Mouse (Mus musculus): ENCODE results near the gene Nob1. TPM values are rescaled to one million over a fixed set of nuclear protein-coding genes. Genes with fewer than 3 reads are reported as not detected.

The Nob1 gene
- polyA plus RNA-seq, 1 experiment from 2014 or later, result 81.5 TPM

- H3K9me3 ChIP-seq, result no peaks in the 10 kb centered on the region
- no peak overlapping the region for H3K4me2 ChIP-seq (replicated peaks)
- H3K9ac ChIP-seq, result no peak overlapping the region
- H3K27ac ChIP-seq, result no peak overlapping the region
- 95% methylated on average over 8 of the region's 8 CpGs for WGBS
- H3K36me3 ChIP-seq, result peaks cover 17% of the 10 kb centered on the region
- ATAC-seq (ENCODE audit: low FRiP score, low read depth), result no peak
- no peak overlapping the region for H3K4me3 ChIP-seq
- no peaks in the 10 kb centered on the region for H3K27me3 ChIP-seq (replicated peaks)
- no peaks in the 10 kb centered on the region for H3K4me1 ChIP-seq
Measured at GRCm38 (mm10) chr8:107380734-107381133, 44.1 kb downstream of the Nob1 start.

- no peak overlapping the region for H3K4me2 ChIP-seq (replicated peaks)
- 92% methylated on average over 3 of the region's 3 CpGs for WGBS
Measured at GRCm38 (mm10) chr8:107377346-107377745, 47.5 kb downstream of the Nob1 start.

GRCm38 (mm10) chr8:107370311-107370710, 54.5 kb downstream of the Nob1 start:
- H3K27ac ChIP-seq, result no peak overlapping the region
- H3K4me1 ChIP-seq, result no peaks in the 10 kb centered on the region
- H3K9me3 ChIP-seq, result no peaks in the 10 kb centered on the region
- peaks cover 45% of the 10 kb centered on the region for H3K36me3 ChIP-seq
- H3K4me2 ChIP-seq (replicated peaks), result no peak overlapping the region
- H3K27me3 ChIP-seq (replicated peaks), result no peaks in the 10 kb centered on the region
- 84% methylated on average over 4 of the region's 4 CpGs for WGBS
- no peak overlapping the region for H3K4me3 ChIP-seq
- H3K9ac ChIP-seq, result no peak overlapping the region
- no peak for ATAC-seq (ENCODE audit: low FRiP score, low read depth)

More at GRCm38 (mm10) chr8:107377346-107377745, 47.5 kb downstream of the Nob1 start:
- Histone ChIP-seq H3K9ac (no peak overlapping the region), H3K27ac (no peak overlapping the region), H3K4me3 (no peak overlapping the region), H3K9me3 (no peaks in the 10 kb centered on the region), H3K27me3 (replicated peaks) (no peaks in the 10 kb centered on the region), H3K36me3 (peaks cover 17% of the 10 kb centered on the region), H3K4me1 (no peaks in the 10 kb centered on the region)
- ATAC-seq (ENCODE audit: low FRiP score, low read depth), result no peak

Other genes with a start within 250 kb of the Nob1 start
- gene Nfat5, start 131.6 kb downstream of the Nob1 start, polyA plus RNA-seq (2016; fragmentation: Nextera tagmentation; extraction: Ambion mirVana), result 15.2 and 15.7 TPM in 2 replicates
- 3.5 and 3.8 TPM in 2 replicates for gene Nqo1, start 21.8 kb downstream of the Nob1 start, polyA plus RNA-seq (2016; fragmentation: Nextera tagmentation; extraction: Ambion mirVana)
- gene Wwp2, start 11.3 kb upstream of the Nob1 start, polyA plus RNA-seq (2016; fragmentation: Nextera tagmentation; extraction: Ambion mirVana), result 74.2 and 79.0 TPM in 2 replicates
- gene Psmd7, start 163.4 kb upstream of the Nob1 start, polyA plus RNA-seq (2016; fragmentation: Nextera tagmentation; extraction: Ambion mirVana), result 287 and 293 TPM in 2 replicates